Mouse (Mus musculus): ENCODE results near the gene Kif13a. TPM values are rescaled to one million over a fixed set of nuclear protein-coding genes. Genes with fewer than 3 reads are reported as not detected.

The Kif13a gene
- total and polyA plus RNA-seq, 3 experiments = 1.2 to 1.7 TPM; not detected in 1

- no peak overlapping the region for H3K27ac ChIP-seq (ENCODE audit: control insufficient read depth, low read depth, low read length)
- no peaks in the 10 kb centered on the region for H3K9me3 ChIP-seq (replicated peaks; ENCODE audit: insufficient read depth, low read length)
- TF ChIP-seq MYC (IDR thresholded peaks at IDR 0.05; ENCODE audit: low read depth, low read length) (no peak), GATA1 (IDR thresholded peaks at IDR 0.05; ENCODE audit: low read depth, low read length) (no peak), MAFK (IDR thresholded peaks at IDR 0.05; ENCODE audit: borderline replicate concordance, low read depth, low read length) (no peak), TAL1 (IDR thresholded peaks at IDR 0.05; ENCODE audit: low read length) (no peak), POLR2AphosphoS2 (IDR thresholded peaks at IDR 0.05; ENCODE audit: low read length) (no peak), KAT2A (conservative IDR thresholded peaks at IDR 0.05; ENCODE audit: low read depth, low read length) (no peak), ZMIZ1 (IDR thresholded peaks at IDR 0.05; ENCODE audit: low read depth, low read length) (no peak), SIN3A (IDR thresholded peaks at IDR 0.05; ENCODE audit: low read length) (no peak), SMC3 (IDR thresholded peaks at IDR 0.05; ENCODE audit: low read depth, low read length) (no peak), ZKSCAN1 (IDR thresholded peaks at IDR 0.05; ENCODE audit: low read depth, low read length) (no peak), TBP (IDR thresholded peaks at IDR 0.05; ENCODE audit: low read depth, low read length) (no peak), TCF12 (IDR thresholded peaks at IDR 0.05; ENCODE audit: low read depth, low read length) (no peak), EP300 (IDR thresholded peaks at IDR 0.05; ENCODE audit: low read depth in 1 of 2, low read length in 2 of 2) (no peak), MYB (IDR thresholded peaks at IDR 0.05; ENCODE audit: low read depth, low read length) (no peak), RAD21 (IDR thresholded peaks at IDR 0.05; ENCODE audit: low read depth, low read length) (no peak), POLR2AphosphoS5 (IDR thresholded peaks at IDR 0.05; ENCODE audit: borderline replicate concordance, low read depth, low read length) (no peak), CHD2 (IDR thresholded peaks at IDR 0.05; ENCODE audit: low read length) (no peak)
- no peaks in the 10 kb centered on the region for H3K27me3 ChIP-seq (ENCODE audit: control insufficient read depth in 1 of 2, insufficient read depth in 2 of 2, low read length in 2 of 2)
- no peak overlapping the region for H3K4me3 ChIP-seq (ENCODE audit: control insufficient read depth in 1 of 2, insufficient read depth in 1 of 2, low read depth in 2 of 2, low read length in 2 of 2)
- H3K36me3 ChIP-seq (ENCODE audit: control insufficient read depth in 1 of 2, insufficient read depth in 2 of 2, low read length in 2 of 2) = no peaks in the 10 kb centered on the region; a peak in 1 of 4 replicates
- no peak for DNase-seq (ENCODE audit: low read depth, low spot score)
- H3K4me1 ChIP-seq (ENCODE audit: control insufficient read depth in 1 of 2, insufficient read depth in 2 of 2, low read length in 2 of 2) = peaks cover 0 to 4% of the 10 kb centered on the region in 2 experiments; a peak in 1 of 4 replicates
- no peaks in the 10 kb centered on the region for H3K79me2 ChIP-seq (ENCODE audit: control insufficient read depth, insufficient read depth, low read length, poor library complexity)
- H3K9ac ChIP-seq (ENCODE audit: control insufficient read depth, low read depth, low read length, poor library complexity, severe bottlenecking) = no peak overlapping the region
Observed at GRCm38 (mm10) chr13:46835351-46835750, 94.3 kb downstream of the Kif13a start.

- no peak for TF ChIP-seq RAD21 (IDR thresholded peaks at IDR 0.05; ENCODE audit: low read depth, low read length)
- peak in 1 of 3 experiments; percentile 4; a peak in 1 of 6 replicates for TF ChIP-seq CTCF (IDR thresholded peaks at IDR 0.05 in 2 of 3, conservative IDR thresholded peaks at IDR 0.05 in 1 of 3; ENCODE audit: control insufficient read depth in 1 of 3, insufficient read depth in 1 of 3, low read depth in 2 of 3, low read length in 3 of 3, poor library complexity in 1 of 3, severe bottlenecking in 1 of 3)
Observed at GRCm38 (mm10) chr13:46834805-46835204, 94.9 kb downstream of the Kif13a start.

More at GRCm38 (mm10) chr13:46834805-46835204, 94.9 kb downstream of the Kif13a start:
- DNase-seq (ENCODE audit: low read depth, low spot score) = no peak
- Histone ChIP-seq H3K9ac (ENCODE audit: control insufficient read depth, low read depth, low read length, poor library complexity, severe bottlenecking) (no peak overlapping the region), H3K4me1 (ENCODE audit: control insufficient read depth in 1 of 2, insufficient read depth in 2 of 2, low read length in 2 of 2) (peaks cover 0 to 4% of the 10 kb centered on the region in 2 experiments; a peak in 1 of 4 replicates), H3K27ac (ENCODE audit: control insufficient read depth, low read depth, low read length) (no peak overlapping the region), H3K36me3 (ENCODE audit: control insufficient read depth in 1 of 2, insufficient read depth in 2 of 2, low read length in 2 of 2) (no peaks in the 10 kb centered on the region; a peak in 1 of 4 replicates), H3K79me2 (ENCODE audit: control insufficient read depth, insufficient read depth, low read length, poor library complexity) (no peaks in the 10 kb centered on the region), H3K27me3 (ENCODE audit: control insufficient read depth in 1 of 2, insufficient read depth in 2 of 2, low read length in 2 of 2) (no peaks in the 10 kb centered on the region), H3K9me3 (replicated peaks; ENCODE audit: insufficient read depth, low read length) (no peaks in the 10 kb centered on the region), H3K4me3 (ENCODE audit: control insufficient read depth in 1 of 2, insufficient read depth in 1 of 2, low read depth in 2 of 2, low read length in 2 of 2) (no peak overlapping the region)

Data from MEL (cell line).